Mouse (Mus musculus) skeletal muscle tissue, adult 2 months (tissue): ENCODE measurements around the gene Gm49333.

ENCODE experiments used
- DNase-seq: peaks from one replicate; pipeline ENCODE4 v3.0.0-alpha.2; 2012; ENCODE audit warnings: low read depth, low spot score

Gene Gm49333

GRCm38 (mm10) chr16:20611357-20612227 lies at the start of gene Gm49333, which contains the start of the genes Eef1akmt4 and Alg3:
Gm49333 (plus strand) TSS chr16:20611610.
Eef1akmt4 (plus strand) TSS chr16:20611593.
Alg3 (minus strand) TSS chr16:20611735.
- peak; percentile 89 for DNase-seq

DNA sequence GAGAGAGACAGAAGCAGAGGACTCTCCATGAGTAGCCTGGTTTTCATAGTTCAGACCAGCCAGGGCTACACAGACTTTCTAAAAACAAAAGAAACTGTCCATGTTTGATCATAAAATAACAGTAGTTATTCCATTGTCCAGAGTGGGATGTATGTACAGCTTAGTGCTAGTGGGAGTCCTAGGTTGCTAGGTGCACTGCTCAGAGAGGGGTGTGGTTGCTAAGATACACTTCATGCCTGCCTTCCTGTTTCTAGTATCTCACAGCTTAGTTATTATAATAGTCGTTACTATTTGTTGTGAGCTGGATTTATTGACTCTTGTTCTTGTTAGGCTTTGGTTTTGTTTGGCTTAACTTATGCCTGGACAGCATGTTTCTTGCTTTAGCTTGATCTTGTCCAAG lies 46.3 kb upstream of the Gm49333 start:
- no peak for DNase-seq

DNA sequence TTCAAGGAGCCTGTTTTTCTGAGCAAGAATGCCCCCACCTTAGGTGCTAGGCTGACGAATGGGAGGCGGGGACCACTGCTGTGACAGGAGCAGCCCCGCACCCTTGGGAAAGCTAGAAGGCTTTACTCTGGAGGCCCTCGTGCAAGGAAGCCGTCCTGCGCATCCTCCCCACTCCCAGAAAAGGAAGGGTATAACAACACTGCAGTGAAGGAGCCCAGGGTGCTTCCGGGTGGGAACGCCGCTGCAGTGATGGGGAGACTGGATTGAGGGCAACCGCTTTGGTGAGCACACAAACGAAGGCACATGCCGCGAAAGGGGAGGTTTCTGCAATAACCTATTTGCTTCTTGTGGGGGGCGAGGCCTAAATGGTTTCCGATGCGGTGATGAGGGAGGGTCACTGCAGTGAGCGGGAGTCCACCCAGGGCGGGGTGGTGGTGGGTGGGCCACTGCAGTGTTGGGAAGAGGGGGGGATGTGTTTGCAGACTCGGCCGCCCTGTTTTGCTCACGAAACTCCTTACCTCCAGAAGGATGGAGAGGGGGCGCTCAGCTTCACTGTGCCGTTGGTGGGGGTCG lies 22.0 kb upstream of the Gm49333 start, which contains the start of gene Vwa5b2:
TSS of gene Vwa5b2 (plus strand) at position 106 of the 573 bp plus-strand sequence.
- no peak for DNase-seq

DNA sequence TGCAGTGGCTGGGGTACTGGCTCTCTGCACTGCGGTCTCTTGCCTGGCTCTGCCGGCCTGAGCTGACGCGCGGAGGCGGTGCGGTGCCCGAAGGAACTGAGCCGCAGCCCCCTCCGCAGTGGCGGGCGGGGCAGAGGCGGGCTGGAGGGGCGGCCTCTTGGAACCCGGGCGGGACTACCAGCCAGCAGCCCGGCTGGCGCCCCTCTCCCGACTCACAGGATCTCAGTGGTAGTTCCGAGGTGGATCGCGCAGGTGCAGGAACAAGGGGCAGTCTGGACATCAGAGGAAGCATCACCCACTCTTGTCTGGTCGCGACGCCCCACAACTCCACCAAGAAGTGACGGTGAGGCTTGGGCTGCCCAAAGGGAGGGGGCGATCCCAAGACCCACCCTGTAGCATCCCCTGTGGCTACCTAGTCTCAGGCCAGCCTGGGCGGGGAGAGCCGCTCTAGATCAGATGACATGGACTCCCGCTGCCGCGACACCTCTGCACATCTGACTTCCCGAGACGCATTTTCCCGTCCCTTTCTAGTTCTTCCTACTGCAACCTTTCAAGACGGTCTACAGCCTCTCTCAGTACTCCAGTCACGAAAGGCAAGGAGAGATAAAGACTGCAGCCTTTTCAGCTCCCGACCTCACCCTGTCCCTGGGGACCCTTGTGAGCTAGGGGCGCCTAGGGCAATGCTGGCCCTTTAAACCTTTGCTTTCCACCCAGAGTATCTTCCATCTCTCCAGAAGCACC lies 21.3 kb upstream of the Gm49333 start:
- no peak for DNase-seq

- no peak for DNase-seq
Measured at GRCm38 (mm10) chr16:20590680-20591038, 20.8 kb upstream of the Gm49333 start.

DNA sequence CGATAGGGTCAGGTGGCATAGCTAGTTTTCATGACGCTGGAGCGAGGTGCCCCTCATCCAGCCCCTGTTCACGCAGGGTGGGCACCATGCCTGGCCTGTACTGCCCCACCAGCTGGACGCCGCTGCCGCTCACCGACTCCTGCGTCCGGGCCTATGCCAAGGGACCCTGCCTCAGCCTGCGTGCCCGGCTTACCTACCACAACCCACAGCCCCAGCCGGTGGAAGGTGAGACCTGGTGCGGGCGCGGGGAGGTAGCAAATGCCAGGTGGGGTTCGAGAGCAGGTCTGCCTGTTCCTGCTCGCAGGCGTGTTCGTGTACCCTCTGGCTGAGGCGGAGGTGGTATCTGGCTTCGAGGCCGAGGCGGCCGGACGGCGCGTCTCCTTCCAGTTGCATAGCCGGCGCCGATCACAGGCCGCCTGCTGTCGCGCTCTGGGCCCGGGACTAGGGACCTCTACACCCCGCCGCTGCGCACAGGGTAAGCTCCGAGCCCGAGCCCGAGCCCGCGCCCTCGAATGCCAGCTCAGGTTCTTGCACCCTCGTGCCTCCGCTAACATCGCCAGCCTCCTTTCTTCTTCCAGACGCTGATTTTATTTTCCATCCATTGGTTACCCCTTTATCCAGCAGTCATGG lies 20.2 kb upstream of the Gm49333 start:
- no peak for DNase-seq

GRCm38 (mm10) chr16:20595060-20595673 lies 16.2 kb upstream of the Gm49333 start:
- no peak for DNase-seq

- DNase-seq: no peak
Measured at GRCm38 (mm10) chr16:20595737-20596136, 15.7 kb upstream of the Gm49333 start.

DNA sequence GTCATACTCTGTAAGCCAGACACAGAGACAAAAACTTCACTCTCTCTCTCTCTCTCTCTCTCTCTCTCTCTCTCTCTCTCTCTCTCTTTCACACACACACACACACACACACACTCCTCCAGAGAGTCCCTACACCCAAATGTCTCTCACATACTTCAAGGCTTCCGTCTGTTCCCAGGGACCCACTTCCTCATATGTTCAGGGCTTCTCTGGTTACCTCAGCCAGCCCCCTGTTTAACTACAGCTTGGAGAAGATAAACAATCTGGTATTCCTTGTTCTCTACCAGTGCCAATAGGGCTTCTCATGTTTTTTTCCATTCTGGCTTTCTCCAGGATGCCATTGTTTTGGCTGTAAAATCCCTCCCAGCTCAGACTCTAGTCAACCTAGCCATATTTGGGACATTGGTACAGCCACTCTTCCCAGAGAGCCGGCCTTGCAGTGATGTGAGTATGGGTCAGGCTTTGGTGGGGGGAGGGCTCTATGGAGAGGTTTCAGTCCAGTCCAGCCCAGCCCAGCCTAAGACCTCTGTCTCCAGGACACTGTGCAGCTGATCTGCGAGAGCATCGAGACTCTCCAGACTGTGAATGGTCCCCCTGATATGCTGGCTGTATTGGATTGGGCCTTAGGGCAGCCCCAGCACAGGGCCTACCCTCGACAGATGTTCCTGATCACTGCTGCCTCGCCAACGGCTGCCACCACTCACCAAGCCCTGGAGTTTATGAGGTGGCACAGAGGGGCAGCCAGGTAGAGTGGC lies 14.5 kb upstream of the Gm49333 start:
- no peak for DNase-seq

DNA sequence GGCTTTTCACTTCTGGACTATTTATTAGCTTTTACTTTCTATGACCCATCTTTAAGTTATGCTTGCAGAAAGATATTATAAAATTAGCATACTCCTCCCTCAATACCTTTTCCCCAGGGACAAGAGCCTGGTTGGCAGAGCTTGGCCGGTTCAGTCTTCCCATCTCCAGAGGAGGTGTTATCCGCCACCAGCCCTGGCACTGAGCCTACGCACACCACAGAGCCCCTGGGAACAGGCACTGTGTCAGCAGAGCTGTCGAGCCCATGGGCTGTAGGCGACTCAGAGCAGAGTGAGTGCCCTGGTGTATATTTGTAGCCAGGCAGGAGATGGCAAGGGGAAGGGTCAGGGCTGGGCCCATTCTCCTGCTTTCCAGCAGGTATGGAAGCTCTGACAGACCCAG lies 10.9 kb upstream of the Gm49333 start:
- no peak for DNase-seq

GRCm38 (mm10) chr16:20604705-20605104 lies 6.7 kb upstream of the Gm49333 start:
- no peak for DNase-seq

- DNase-seq: peak; percentile 53
Measured at GRCm38 (mm10) chr16:20610501-20611356, 681 bp upstream of the Gm49333 start.

DNA sequence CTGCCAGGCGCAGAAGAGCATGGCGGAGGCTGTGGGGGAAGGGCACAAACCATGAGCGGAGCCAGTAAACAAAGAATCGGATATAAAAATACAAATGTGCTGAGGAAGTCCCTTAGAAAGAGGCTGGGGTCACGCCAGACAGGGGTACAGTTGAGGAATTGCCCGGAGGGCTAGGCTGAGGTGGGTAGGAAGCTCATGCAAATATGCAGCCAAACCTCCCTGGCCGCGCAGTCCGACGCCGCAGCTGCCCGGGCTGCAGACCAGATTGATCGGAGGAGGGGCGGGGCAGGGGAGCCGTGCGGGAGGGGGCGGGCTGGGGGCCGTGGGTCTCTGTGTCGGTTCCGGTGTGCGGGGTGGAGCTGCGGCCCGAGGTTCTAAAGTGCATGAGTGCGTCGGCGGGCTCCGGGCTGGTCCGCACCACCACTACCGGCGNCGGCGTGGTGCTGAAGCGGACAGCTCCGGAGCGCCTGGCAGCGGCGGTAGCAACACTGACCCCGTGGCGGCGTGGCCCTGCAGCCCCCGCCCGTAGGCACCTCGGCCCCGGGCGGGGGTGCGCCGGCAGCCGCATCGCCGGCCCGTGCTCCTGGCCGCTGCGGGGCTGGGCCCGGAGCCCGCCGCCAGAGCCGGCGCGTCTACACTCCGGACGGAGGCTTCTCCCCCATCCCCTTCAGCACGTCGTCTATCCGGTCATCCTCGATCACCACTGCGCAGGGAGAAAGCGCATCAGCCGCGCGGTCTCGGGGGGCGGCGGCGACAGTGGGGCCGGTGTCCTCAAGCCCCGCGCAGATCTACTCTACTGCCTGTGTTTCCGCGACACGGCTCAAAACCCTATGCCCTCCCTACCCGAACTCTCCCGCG lies 8.4 kb downstream of the Gm49333 start:
- no peak for DNase-seq

GRCm38 (mm10) chr16:20620399-20620735 lies 9.0 kb downstream of the Gm49333 start:
- no peak for DNase-seq

DNA sequence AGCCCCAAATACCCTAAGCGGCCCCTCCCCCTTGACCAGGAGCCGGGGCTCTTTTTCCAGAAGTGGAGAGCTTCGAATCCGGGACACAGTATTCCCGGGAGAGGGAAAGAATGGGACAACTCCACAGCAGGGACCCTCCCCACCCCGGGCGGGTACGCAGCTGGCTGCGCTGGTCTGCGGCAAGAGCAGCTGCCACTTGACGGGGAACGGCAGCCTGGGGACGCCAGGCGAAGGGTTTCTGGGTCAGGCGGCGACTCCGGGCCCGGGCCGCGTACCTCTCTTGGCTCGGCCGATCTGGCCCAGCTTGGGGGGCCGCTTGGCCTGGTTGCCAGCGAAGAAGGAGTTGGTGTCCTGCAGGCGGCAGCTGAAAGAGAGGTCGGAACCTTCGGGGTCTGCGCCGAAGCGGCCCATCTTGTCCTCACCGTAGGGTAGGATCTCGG lies 9.4 kb downstream of the Gm49333 start:
- no peak for DNase-seq

DNA sequence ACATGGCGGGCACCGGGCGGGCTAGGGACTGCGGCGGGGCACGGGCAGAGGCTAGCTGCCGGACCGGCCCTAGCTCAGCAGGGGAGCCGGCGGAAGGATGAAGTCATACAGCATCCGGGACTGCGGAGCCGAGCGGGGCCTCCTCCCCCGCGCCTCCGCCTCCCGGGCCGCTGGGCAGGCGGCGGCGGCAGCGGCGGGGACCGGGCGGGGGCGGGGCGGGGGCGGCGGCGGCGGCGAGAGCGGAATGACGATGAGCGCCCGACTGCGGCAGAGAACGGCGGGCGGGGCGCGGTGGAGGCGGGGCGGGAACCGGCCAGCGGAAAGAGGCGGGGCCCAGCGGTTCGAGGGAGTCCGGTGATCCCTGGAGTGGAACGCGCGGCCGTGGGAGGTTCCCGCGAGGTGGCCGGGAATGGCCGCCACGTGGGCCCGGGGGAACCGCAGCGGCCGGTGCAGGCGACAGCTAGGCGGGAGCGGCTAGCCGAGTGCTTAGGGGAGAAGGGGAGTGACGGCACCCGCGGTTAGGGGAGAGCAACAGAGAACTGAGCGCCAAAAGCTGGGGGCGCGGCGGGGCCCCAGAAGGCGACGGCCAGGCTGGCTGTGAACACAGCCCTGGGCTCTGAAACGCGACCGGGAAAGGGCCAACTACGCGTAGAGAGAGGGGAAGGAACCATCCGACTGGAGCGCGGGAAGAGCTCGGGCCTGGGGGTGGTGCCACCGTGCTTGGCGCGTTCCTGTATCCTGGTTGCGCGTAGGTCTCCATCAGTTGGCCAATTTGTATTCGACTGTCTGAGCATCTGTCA lies 10.0 kb downstream of the Gm49333 start, which contains the start of gene Camk2n2:
TSS of gene Camk2n2 (minus strand) at position 97 of the 800 bp plus-strand sequence.
- DNase-seq: no peak

DNA sequence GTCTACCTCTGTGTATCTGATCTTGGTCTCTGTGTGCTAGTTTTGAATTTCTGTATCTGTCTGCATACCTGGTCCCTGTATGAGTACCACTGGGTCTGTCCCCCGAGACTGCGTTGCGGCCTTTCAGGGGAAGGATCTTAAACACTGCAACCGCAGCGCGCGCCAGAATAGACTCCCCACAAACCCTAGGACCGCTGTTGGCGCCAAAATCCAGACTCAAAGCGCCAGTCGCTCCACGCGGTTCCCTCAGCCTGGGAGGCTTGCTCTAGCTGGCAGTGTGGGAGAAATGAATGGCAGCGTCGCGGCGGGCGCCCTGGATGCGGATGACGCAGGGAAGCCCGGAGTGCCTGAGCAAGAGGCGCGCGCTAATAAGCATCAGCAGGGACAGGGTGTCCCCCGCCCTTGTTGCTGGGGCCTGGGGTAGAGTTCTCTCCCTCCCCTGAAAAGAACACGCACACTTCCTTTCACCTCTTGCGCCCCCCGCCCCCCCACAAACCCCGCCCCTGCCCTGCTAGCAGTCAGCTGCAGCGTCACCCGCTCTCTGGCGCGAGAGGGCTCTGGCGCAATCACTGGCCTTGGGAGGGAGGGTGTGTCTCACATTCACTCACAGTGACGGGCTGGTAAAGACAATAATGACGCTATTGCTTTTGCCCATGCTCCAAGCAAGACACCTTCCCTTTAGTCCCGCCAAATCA lies 10.7 kb downstream of the Gm49333 start:
- peak; percentile 24 for DNase-seq
